Mouse (Mus musculus) CH12.LX (cell line): Measurements from ENCODE around the gene Aurkaip1. TPM values are rescaled to one million over a fixed set of nuclear protein-coding genes. Genes with fewer than 3 reads are reported as not detected.
A peak's percentile ranks its signal among the peaks of the same experiment; 100 is the strongest.

Source experiments
- DNase-seq: peaks from one replicate; pipeline ENCODE4 v3.0.0-alpha.2; 2013; ENCODE audit errors: extremely low read depth
- H3K27ac ChIP-seq: 2 replicates; pipeline ENCODE4 v1.5.1; 2012; ENCODE audit warnings: low read depth, mild to moderate bottlenecking, control low read depth, moderate library complexity; ENCODE audit not compliant: insufficient read depth
- H3K27me3 ChIP-seq: replicated peaks from 2 replicates; pipeline ENCODE3; 2012; ENCODE audit warnings: inconsistent platforms
- H3K36me3 ChIP-seq, 2 experiments: replicated peaks in 1 of 2; 2 replicates each; pipeline versions ENCODE3 to v1.6.1; 2012; ENCODE audit warnings: inconsistent platforms in 1 of 2, low read length in 1 of 2, mild to moderate bottlenecking in 1 of 2, mixed read lengths in 1 of 2, moderate library complexity in 1 of 2; ENCODE audit not compliant: control insufficient read depth in 1 of 2, insufficient read depth in 1 of 2
- H3K4me1 ChIP-seq, 2 experiments: 2 replicates each; pipeline ENCODE4 v1.6.1; 2012; ENCODE audit warnings: inconsistent platforms in 1 of 2, moderate library complexity in 1 of 2; ENCODE audit not compliant: insufficient read depth in 2 of 2, control insufficient read depth in 1 of 2
- H3K4me2 ChIP-seq: 2 replicates; pipeline ENCODE4 v1.6.1; 2012; ENCODE audit warnings: low read depth, mild to moderate bottlenecking, control low read depth; ENCODE audit not compliant: poor library complexity, insufficient read depth, severe bottlenecking
- H3K4me3 ChIP-seq, 3 experiments: fragments of 150-350 bp in 1 of 3; sonication (generic) in 1 of 3; replicated peaks in 1 of 3; 2 replicates each; pipeline versions ENCODE3 to v1.5.1; 2011 to 2012; ENCODE audit warnings: low read depth in 2 of 3, low read length in 2 of 3, mild to moderate bottlenecking in 2 of 3, moderate library complexity in 2 of 3, control low read depth in 1 of 3, improper control_type of control experiment in 1 of 3, inconsistent platforms in 1 of 3, mixed read lengths in 1 of 3; ENCODE audit not compliant: poor library complexity in 1 of 3
- H3K79me2 ChIP-seq: replicated peaks from 2 replicates; pipeline ENCODE4 v1.6.1; 2012; ENCODE audit warnings: mild to moderate bottlenecking, moderate library complexity; ENCODE audit not compliant: control insufficient read depth, poor library complexity, insufficient read depth, severe bottlenecking; ENCODE audit errors: extremely low read depth
- H3K9ac ChIP-seq: 2 replicates; pipeline ENCODE4 v1.6.1; 2012; ENCODE audit warnings: low read depth, mild to moderate bottlenecking, control low read depth, moderate library complexity; ENCODE audit not compliant: insufficient read depth
- H3K9me3 ChIP-seq: replicated peaks from 2 replicates; pipeline ENCODE3; 2012; ENCODE audit warnings: low read length, inconsistent platforms, mixed read lengths
- BHLHE40 ChIP-seq: IDR thresholded peaks from 2 replicates; pipeline ENCODE4 v1.6.1; 2011; ENCODE audit warnings: mild to moderate bottlenecking, low read depth, low read length, improper control_type of control experiment
- CHD1 ChIP-seq: IDR thresholded peaks from 2 replicates; pipeline ENCODE4 v1.6.1; 2012; ENCODE audit warnings: low read depth, low read length, improper control_type of control experiment, inconsistent platforms
- CHD2 ChIP-seq: IDR thresholded peaks from 2 replicates; pipeline ENCODE4 v1.6.1; 2011; ENCODE audit warnings: low read length, improper control_type of control experiment
- CTCF ChIP-seq, 2 experiments: IDR thresholded peaks in 1 of 2; conservative IDR thresholded peaks in 1 of 2; 2 replicates each; pipeline ENCODE4 v1.5.1; 2011 to 2012; ENCODE audit warnings: low read depth in 2 of 2, low read length in 2 of 2, improper control_type of control experiment in 1 of 2, inconsistent platforms in 1 of 2, mild to moderate bottlenecking in 1 of 2, moderate library complexity in 1 of 2
- E2F4 ChIP-seq: IDR thresholded peaks from 2 replicates; pipeline ENCODE4 v1.6.1; 2011; ENCODE audit warnings: low read depth, low read length, improper control_type of control experiment; ENCODE audit not compliant: insufficient replicate concordance
- ELF1 ChIP-seq: IDR thresholded peaks from 2 replicates; pipeline ENCODE4 v1.6.1; 2014; ENCODE audit warnings: low read depth, mild to moderate bottlenecking, inconsistent platforms, low read length, improper control_type of control experiment
- EP300 ChIP-seq: IDR thresholded peaks from 2 replicates; pipeline ENCODE4 v1.6.1; 2011; ENCODE audit warnings: low read length, improper control_type of control experiment
- ETS1 ChIP-seq: conservative IDR thresholded peaks from 2 replicates; pipeline ENCODE4 v1.6.1; 2012; ENCODE audit warnings: low read depth, mild to moderate bottlenecking, inconsistent platforms, low read length, improper control_type of control experiment, moderate library complexity
- GABPA ChIP-seq: IDR thresholded peaks from 2 replicates; pipeline ENCODE4 v1.6.1; 2012; ENCODE audit warnings: low read depth, low read length, improper control_type of control experiment, inconsistent platforms; ENCODE audit not compliant: insufficient replicate concordance
- HCFC1 ChIP-seq: IDR thresholded peaks from 2 replicates; pipeline ENCODE4 v1.6.1; 2012; ENCODE audit warnings: low read depth, mild to moderate bottlenecking, inconsistent platforms, low read length, improper control_type of control experiment
- IRF4 ChIP-seq: IDR thresholded peaks from 2 replicates; pipeline ENCODE4 v1.6.1; 2014; ENCODE audit warnings: low read depth, mild to moderate bottlenecking, inconsistent platforms, low read length, improper control_type of control experiment
- JUN ChIP-seq: IDR thresholded peaks from 2 replicates; pipeline ENCODE4 v1.6.1; 2011; ENCODE audit warnings: low read depth, mild to moderate bottlenecking, low read length, improper control_type of control experiment, moderate library complexity; ENCODE audit not compliant: insufficient read depth
- JUND ChIP-seq: conservative IDR thresholded peaks from 2 replicates; pipeline ENCODE4 v1.6.1; 2011; ENCODE audit warnings: low read depth, low read length, improper control_type of control experiment
- KAT2A ChIP-seq: IDR thresholded peaks from 2 replicates; pipeline ENCODE4 v1.6.1; 2012; ENCODE audit warnings: low read length, improper control_type of control experiment, inconsistent platforms; ENCODE audit not compliant: insufficient replicate concordance
- MAFK ChIP-seq: IDR thresholded peaks from 2 replicates; pipeline ENCODE4 v1.6.1; 2011; ENCODE audit warnings: low read length, improper control_type of control experiment; ENCODE audit not compliant: insufficient replicate concordance
- MAX ChIP-seq: IDR thresholded peaks from 2 replicates; pipeline ENCODE4 v1.6.1; 2011; ENCODE audit warnings: low read length, improper control_type of control experiment
- MAZ ChIP-seq: IDR thresholded peaks from 2 replicates; pipeline ENCODE4 v1.6.1; 2012; ENCODE audit warnings: low read depth, mild to moderate bottlenecking, inconsistent platforms, low read length, improper control_type of control experiment, moderate library complexity
- MEF2A ChIP-seq: IDR thresholded peaks from 2 replicates; pipeline ENCODE4 v1.6.1; 2014; ENCODE audit warnings: low read depth, mild to moderate bottlenecking, inconsistent platforms, low read length, improper control_type of control experiment, borderline replicate concordance
- MXI1 ChIP-seq: IDR thresholded peaks from 2 replicates; pipeline ENCODE4 v1.6.1; 2011; ENCODE audit warnings: mild to moderate bottlenecking, low read depth, low read length, improper control_type of control experiment
- MYC ChIP-seq: IDR thresholded peaks from 2 replicates; pipeline ENCODE4 v1.6.1; 2011; ENCODE audit warnings: low read depth, mild to moderate bottlenecking, improper control_type of control experiment, low read length
- NELFE ChIP-seq: IDR thresholded peaks from 2 replicates; pipeline ENCODE4 v1.6.1; 2011; ENCODE audit warnings: low read depth, low read length, improper control_type of control experiment
- NRF1 ChIP-seq: IDR thresholded peaks from 2 replicates; pipeline ENCODE4 v1.6.1; 2014; ENCODE audit warnings: low read depth, mild to moderate bottlenecking, inconsistent platforms, low read length, improper control_type of control experiment, moderate library complexity
- PAX5 ChIP-seq: IDR thresholded peaks from 2 replicates; pipeline ENCODE4 v1.6.1; 2012; ENCODE audit warnings: low read length, inconsistent platforms, mixed read lengths
- POLR2A ChIP-seq: IDR thresholded peaks from 2 replicates; pipeline ENCODE4 v1.6.1; 2011; ENCODE audit warnings: low read depth, mild to moderate bottlenecking, improper control_type of control experiment, low read length
- POLR2AphosphoS2 ChIP-seq: IDR thresholded peaks from 2 replicates; pipeline ENCODE4 v1.6.1; 2011; ENCODE audit warnings: low read depth, low read length, improper control_type of control experiment
- RAD21 ChIP-seq: IDR thresholded peaks from 2 replicates; pipeline ENCODE4 v1.6.1; 2011; ENCODE audit warnings: low read depth, mild to moderate bottlenecking, low read length, improper control_type of control experiment, moderate library complexity
- RCOR1 ChIP-seq: conservative IDR thresholded peaks from 2 replicates; pipeline ENCODE4 v1.6.1; 2012; ENCODE audit warnings: low read depth, mild to moderate bottlenecking, inconsistent platforms, low read length, improper control_type of control experiment
- SIN3A ChIP-seq: IDR thresholded peaks from 2 replicates; pipeline ENCODE4 v1.6.1; 2012; ENCODE audit warnings: low read length, improper control_type of control experiment, inconsistent platforms
- SMC3 ChIP-seq: IDR thresholded peaks from 2 replicates; pipeline ENCODE4 v1.6.1; 2011; ENCODE audit warnings: low read depth, low read length, improper control_type of control experiment
- TBP ChIP-seq: conservative IDR thresholded peaks from 2 replicates; pipeline ENCODE4 v1.6.1; 2011; ENCODE audit warnings: low read depth, low read length, improper control_type of control experiment
- TCF12 ChIP-seq: IDR thresholded peaks from 2 replicates; pipeline ENCODE4 v1.6.1; 2014; ENCODE audit warnings: low read depth, mild to moderate bottlenecking, inconsistent platforms, low read length, improper control_type of control experiment
- UBTF ChIP-seq: IDR thresholded peaks from 2 replicates; pipeline ENCODE4 v1.6.1; 2012; ENCODE audit warnings: low read depth, mild to moderate bottlenecking, inconsistent platforms, low read length, improper control_type of control experiment, moderate library complexity
- USF1 ChIP-seq: IDR thresholded peaks from 2 replicates; pipeline ENCODE4 v1.6.1; 2014; ENCODE audit warnings: low read depth, mild to moderate bottlenecking, inconsistent platforms, low read length, improper control_type of control experiment
- USF2 ChIP-seq: conservative IDR thresholded peaks from 2 replicates; pipeline ENCODE4 v1.6.1; 2011; ENCODE audit warnings: low read depth, low read length, improper control_type of control experiment
- ZC3H11A ChIP-seq: IDR thresholded peaks from 2 replicates; pipeline ENCODE4 v1.6.1; 2012; ENCODE audit warnings: low read depth, mild to moderate bottlenecking, inconsistent platforms, low read length, improper control_type of control experiment
- ZKSCAN1 ChIP-seq: IDR thresholded peaks from 2 replicates; pipeline ENCODE4 v1.6.1; 2012; ENCODE audit warnings: low read depth, inconsistent platforms, low read length, improper control_type of control experiment, borderline replicate concordance
- ZMIZ1 ChIP-seq: IDR thresholded peaks from 2 replicates; pipeline ENCODE4 v1.6.1; 2012; ENCODE audit warnings: low read depth, mild to moderate bottlenecking, inconsistent platforms, low read length, improper control_type of control experiment
- ZNF384 ChIP-seq: IDR thresholded peaks from 2 replicates; pipeline ENCODE4 v1.6.1; 2012; ENCODE audit warnings: low read depth, low read length, improper control_type of control experiment, inconsistent platforms
- dilution Hi-C: fragments of 300-500 bp; cut with MboI; formaldehyde crosslinking; loops from 2 replicates; pipeline ENCODE4 v1.14.3; 2020; ENCODE audit warnings: low sequenced_read_pairs; ENCODE audit not compliant: extremely low pct_unique_long_range_greater_than_20kb, extremely low pct_ligation_motif_present
- in situ Hi-C: fragments of 300-500 bp; cut with MboI; formaldehyde crosslinking; loops from 3 replicates; pipeline ENCODE4 v1.14.3; 2019; ENCODE audit warnings: low sequenced_read_pairs, low pct_ligation_motif_present, low pct_unique_long_range_greater_than_20kb, mixed read lengths
- polyA plus RNA-seq: library from polyadenylated mRNA; unstranded; fragments of >175 nt; gene quantifications from 2 replicates; pipeline ENCODE4 v1.2.1, GENCODE M21; 2012; ENCODE audit warnings: low read depth; ENCODE audit not compliant: insufficient read length
- total RNA-seq, 2 experiments: library from RNA; depleted of rRNA; stranded (reverse); fragments of 300-350 nt in 1 of 2; fragments of >200 nt in 1 of 2; gene quantifications; 2 replicates each; pipeline ENCODE4 v1.2.3; 2012 to 2014

Gene Aurkaip1
- total and polyA plus RNA-seq, 3 experiments: 141 to 162 (median 149) TPM

GRCm38 (mm10) chr4:155802741-155803339 is 28.2 kb upstream of the Aurkaip1 start, which contains the start of gene Mrpl20:
Gene Mrpl20 (plus strand): TSS chr4:155802878.
- dilution Hi-C loops: no loop called here
- peak within 1 kb of the TSS; percentile 62 for H3K4me2 ChIP-seq
- H3K4me1 ChIP-seq: peaks cover 10 to 22% of the 10 kb centered on the region in 2 experiments
- peak within 1 kb of the TSS; percentile 39 for H3K27ac ChIP-seq
- H3K27me3 ChIP-seq: peaks cover 6% of the 10 kb centered on the region
- peak within 1 kb of the TSS; percentile 71 for H3K9ac ChIP-seq
- DNase-seq: peak; percentile 81
- H3K36me3 ChIP-seq: peaks cover 16 to 29% of the 10 kb centered on the region in 2 experiments
- H3K79me2 ChIP-seq: peaks cover 28% of the 10 kb centered on the region
- no peaks in the 10 kb centered on the region for H3K9me3 ChIP-seq
- in situ Hi-C loops: no loop called here
- TF ChIP-seq SMC3 (no peak), EP300 (no peak), RCOR1 (no peak), CHD1 (peak; percentile 54; the same call in 1 of the 2 replicates), CHD2 (no peak), CTCF (conservative IDR thresholded peaks at IDR 0.05 in 1 of 2, IDR thresholded peaks at IDR 0.05 in 1 of 2; ENCODE audit: low read depth in 2 of 2, low read length in 2 of 2) (peak in 1 of 2 experiments; percentile 62; a peak in 2 of 4 replicates), MXI1 (peak; percentile 97), ZMIZ1 (no peak; the same call in 1 of the 2 replicates), JUND (no peak), PAX5 (no peak), KAT2A (no peak), RAD21 (no peak), ZKSCAN1 (no peak), BHLHE40 (no peak), MYC (peak; percentile 100), USF1 (peak; percentile 72), E2F4 (no peak), POLR2AphosphoS2 (no peak; the same call in 1 of the 2 replicates), POLR2A (peak; percentile 44; the same call in 1 of the 2 replicates), MEF2A (no peak), NELFE (peak; percentile 61), TBP (0 out of 2 replicates have a peak, but pooled peaks have one; percentile 66), TCF12 (no peak), ZC3H11A (no peak), UBTF (0 out of 2 replicates have a peak, but pooled peaks have one; percentile 59), ELF1 (no peak), IRF4 (peak; percentile 41; the same call in 1 of the 2 replicates), SIN3A (peak; percentile 81), ZNF384 (no peak; the same call in 1 of the 2 replicates), MAZ (no peak), MAX (peak; percentile 98), NRF1 (no peak), GABPA (no peak), HCFC1 (no peak), JUN (no peak), ETS1 (0 out of 2 replicates have a peak, but pooled peaks have one; percentile 2), MAFK (peak; percentile 59; the same call in 1 of the 2 replicates), USF2 (peak; percentile 61)
- H3K4me3 ChIP-seq: peak within 1 kb of the TSS; percentile 83 to 98 (median 94)
